In genomic region chr11:9048703-9049060, GRCm38 (mm10) we compare ENCODE assay signal across 8 mouse cellular contexts. TPM values are rescaled to one million over a fixed set of nuclear protein-coding genes. Genes with fewer than 3 reads are reported as not detected.
A peak's percentile ranks its signal among the peaks of the same experiment; 100 is the strongest.
DNase-seq lines count a peak whose midpoint lies in the region; ATAC-seq and TF ChIP-seq lines count a peak whose summit lies in the region.

Gene Sun3, minus strand, starts transcription at chr11:9048991.

- no peak for TF ChIP-seq CTCF in intestine, postnatal 0 days (IDR thresholded peaks at IDR 0.05; ENCODE audit: low read depth)

- ATAC-seq in heart, embryonic 13.5 days (ENCODE audit: extremely low read depth, insufficient number of reproducible peaks, low FRiP score, low TSS enrichment), result peak; percentile 34; the same call in 1 of the 2 replicates
- ATAC-seq in intestine, postnatal 0 days, result peak; percentile 89
- ATAC-seq in midbrain, embryonic 13.5 days, result peak; percentile 88

- WGBS in heart, embryonic 13.5 days, result under 1% methylated on average over 18 of the region's 18 CpGs
- WGBS in intestine, postnatal 0 days, result under 1% methylated on average over 18 of the region's 18 CpGs
- WGBS in midbrain, embryonic 13.5 days, result 2% methylated on average over 18 of the region's 18 CpGs

- peaks cover 12% of the 10 kb centered on the region for H3K27me3 ChIP-seq in heart, embryonic 13.5 days (replicated peaks)
- no peaks in the 10 kb centered on the region for H3K27me3 ChIP-seq in intestine, postnatal 0 days (replicated peaks; ENCODE audit: control insufficient read depth, insufficient read depth, low read length)
- H3K27me3 ChIP-seq in midbrain, embryonic 13.5 days, result peaks cover 25% of the 10 kb centered on the region

- H3K9ac ChIP-seq in heart, embryonic 13.5 days, result peak within 1 kb of the TSS; percentile 67
- H3K9ac ChIP-seq in intestine, postnatal 0 days (ENCODE audit: low read depth, low read length), result peak within 1 kb of the TSS; percentile 37; the same call in 1 of the 2 replicates
- H3K9ac ChIP-seq in midbrain, embryonic 13.5 days (replicated peaks), result peak within 1 kb of the TSS; percentile 42

- no peaks in the 10 kb centered on the region for H3K36me3 ChIP-seq in heart, embryonic 13.5 days
- H3K36me3 ChIP-seq in intestine, postnatal 0 days (ENCODE audit: control insufficient read depth, insufficient read depth), result no peaks in the 10 kb centered on the region
- no peaks in the 10 kb centered on the region for H3K36me3 ChIP-seq in midbrain, embryonic 13.5 days

- H3K4me3 ChIP-seq in heart, embryonic 13.5 days, result peak within 1 kb of the TSS; percentile 58
- peak within 1 kb of the TSS; percentile 48 for H3K4me3 ChIP-seq in intestine, postnatal 0 days (ENCODE audit: low read depth, low read length)
- peak within 1 kb of the TSS; percentile 53 for H3K4me3 ChIP-seq in midbrain, embryonic 13.5 days (replicated peaks)

- H3K4me1 ChIP-seq in heart, embryonic 13.5 days, result peaks cover 48% of the 10 kb centered on the region
- 0 out of 2 replicates have a peak, but pooled peaks cover 5% of the 10 kb centered on the region for H3K4me1 ChIP-seq in intestine, postnatal 0 days (replicated peaks; ENCODE audit: control insufficient read depth, insufficient read depth, low read length)
- H3K4me1 ChIP-seq in midbrain, embryonic 13.5 days (replicated peaks), result peaks cover 6% of the 10 kb centered on the region; the same call in 1 of the 2 replicates

- peak within 1 kb of the TSS; percentile 88 for H3K4me2 ChIP-seq in heart, embryonic 13.5 days
- H3K4me2 ChIP-seq in intestine, postnatal 0 days (replicated peaks; ENCODE audit: low read depth), result peak within 1 kb of the TSS; percentile 91
- H3K4me2 ChIP-seq in midbrain, embryonic 13.5 days (replicated peaks), result peak within 1 kb of the TSS; percentile 91

- no peaks in the 10 kb centered on the region for H3K9me3 ChIP-seq in heart, embryonic 13.5 days
- no peaks in the 10 kb centered on the region for H3K9me3 ChIP-seq in intestine, postnatal 0 days (ENCODE audit: control insufficient read depth)
- H3K9me3 ChIP-seq in midbrain, embryonic 13.5 days, result no peaks in the 10 kb centered on the region

- no peak for DNase-seq in heart, adult 11 months
- peak; percentile 4 for DNase-seq in urinary bladder, postnatal 14 days (ENCODE audit: low spot score)
- DNase-seq in urinary bladder, postnatal 10 days (ENCODE audit: low spot score), result no peak
- DNase-seq in cerebellum, adult 9-10 months, result no peak
- no peak for DNase-seq in left cerebral cortex, adult 9 months (ENCODE audit: low spot score in 2 of 2)

- H3K27ac ChIP-seq in heart, embryonic 13.5 days (replicated peaks), result peak within 1 kb of the TSS; percentile 87
- no peak within 1 kb of the TSS; the same call in 1 of the 2 replicates for H3K27ac ChIP-seq in intestine, postnatal 0 days (ENCODE audit: low read depth, low read length)
- H3K27ac ChIP-seq in midbrain, embryonic 13.5 days, result no peak within 1 kb of the TSS

RNA-seq across cellular contexts. Expression of gene Sun3, which starts in this region (rescaled TPM):
- 0.36 and 0.87 TPM in 2 replicates for polyA plus RNA-seq in heart, embryonic 13.5 days (2015; fragmentation: Nextera tagmentation; extraction: Ambion mirVana)
- polyA plus RNA-seq in intestine, postnatal 0 days (2015; fragmentation: Nextera tagmentation; extraction: Ambion mirVana), result 2.7 and 3.2 TPM in 2 replicates
- polyA plus RNA-seq in midbrain, embryonic 13.5 days (2015; fragmentation: Nextera tagmentation; extraction: Ambion mirVana), result not detected in 2 replicates

Comparison
In these comparisons a context has a peak if more than half of its experiments do, and no peak if none do; other contexts are left out.
1. Peak in ATAC-seq, H3K4me3 ChIP-seq, H3K27ac ChIP-seq, H3K9ac ChIP-seq and H3K4me2 ChIP-seq in heart, embryonic 13.5 days; RNA of the gene not detected or under 1 TPM.
2. Peak in ATAC-seq, H3K4me3 ChIP-seq, H3K9ac ChIP-seq and H3K4me2 ChIP-seq in midbrain, embryonic 13.5 days; RNA of the gene not detected or under 1 TPM.
3. ATAC-seq: peak in every context shown above with its lines; median percentile 89 in intestine, postnatal 0 days; 88 in midbrain, embryonic 13.5 days; 34 in heart, embryonic 13.5 days.